Mouse (Mus musculus): ENCODE results near the gene Lnpep.

DNA sequence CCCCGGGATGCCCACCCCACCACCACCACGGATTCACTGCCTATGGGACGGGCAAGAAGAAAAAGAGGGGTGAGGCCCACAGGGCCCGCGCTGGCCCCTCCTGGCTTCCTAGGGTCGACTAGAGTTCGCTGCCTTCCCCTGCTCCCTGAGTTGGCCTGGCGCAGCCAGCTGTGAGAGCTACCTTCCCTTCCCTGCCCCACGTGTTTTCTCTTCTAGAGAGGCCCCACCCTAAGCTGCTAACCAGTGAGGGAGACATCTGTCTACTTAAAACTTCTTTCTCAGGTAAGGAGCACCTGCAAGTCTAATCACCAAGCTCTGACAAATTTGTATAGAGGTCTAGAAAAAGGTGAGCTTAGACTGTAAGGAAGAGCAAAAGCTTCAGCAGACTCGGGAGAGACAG lies 118.2 kb downstream of the Lnpep start:
- TF ChIP-seq GATA1 (IDR thresholded peaks at IDR 0.05; ENCODE audit: borderline replicate concordance, low read length) (no peak), FLI1 (IDR thresholded peaks at IDR 0.05; ENCODE audit: low read length) (no peak)

Measured in megakaryocyte, embryonic 14.5 days (primary cell).